Mouse (Mus musculus): ENCODE data around the gene Ubac1. TPM values are rescaled to one million over a fixed set of nuclear protein-coding genes. Genes with fewer than 3 reads are reported as not detected.

The Ubac1 gene
- polyA plus RNA-seq, 1 experiment from 2014 or later, result 155 TPM

GRCm38 (mm10) chr2:25970426-25970825 lies 51.1 kb downstream of the Ubac1 start:
- ATAC-seq (ENCODE audit: low read depth), result no peak
- 83% methylated on average over 2 of the region's 2 CpGs for WGBS
- no peaks in the 10 kb centered on the region for H3K27me3 ChIP-seq (ENCODE audit: control insufficient read depth, insufficient read depth, low read length)

GRCm38 (mm10) chr2:25969319-25969718 lies 52.2 kb downstream of the Ubac1 start:
- Histone ChIP-seq H3K36me3 (ENCODE audit: control insufficient read depth, insufficient read depth, low read length) (peaks cover 19% of the 10 kb centered on the region), H3K4me1 (ENCODE audit: control insufficient read depth, insufficient read depth, low read length) (0 out of 2 replicates have a peak, but pooled peaks cover 3% of the 10 kb centered on the region), H3K27ac (ENCODE audit: low read depth, low read length) (no peak overlapping the region), H3K9ac (replicated peaks; ENCODE audit: low read depth, low read length) (no peak overlapping the region), H3K4me2 (ENCODE audit: low read depth, low read length) (no peak overlapping the region), H3K27me3 (ENCODE audit: control insufficient read depth, insufficient read depth, low read length) (no peaks in the 10 kb centered on the region), H3K4me3 (ENCODE audit: low read depth, low read length) (no peak overlapping the region), H3K9me3 (ENCODE audit: control insufficient read depth, low read length) (no peaks in the 10 kb centered on the region)
- no peak for ATAC-seq (ENCODE audit: low read depth)
- WGBS, result 90% methylated on average over 4 of the region's 4 CpGs

More at GRCm38 (mm10) chr2:25970426-25970825, 51.1 kb downstream of the Ubac1 start:
- peaks cover 8% of the 10 kb centered on the region for H3K36me3 ChIP-seq (ENCODE audit: control insufficient read depth, insufficient read depth, low read length)
- H3K9ac ChIP-seq (replicated peaks; ENCODE audit: low read depth, low read length), result no peak overlapping the region
- no peak overlapping the region for H3K27ac ChIP-seq (ENCODE audit: low read depth, low read length)
- no peak overlapping the region for H3K4me3 ChIP-seq (ENCODE audit: low read depth, low read length)
- no peak overlapping the region for H3K4me2 ChIP-seq (ENCODE audit: low read depth, low read length)
- 0 out of 2 replicates have a peak, but pooled peaks cover 3% of the 10 kb centered on the region for H3K4me1 ChIP-seq (ENCODE audit: control insufficient read depth, insufficient read depth, low read length)
- no peaks in the 10 kb centered on the region for H3K9me3 ChIP-seq (ENCODE audit: control insufficient read depth, low read length)

- no peak for ATAC-seq (ENCODE audit: low read depth)
- 97% methylated on average over 3 of the region's 3 CpGs for WGBS
- H3K36me3 ChIP-seq (ENCODE audit: control insufficient read depth, insufficient read depth, low read length), result peaks cover 32% of the 10 kb centered on the region
Observed at GRCm38 (mm10) chr2:25949291-25949690, 72.3 kb downstream of the Ubac1 start.

More at GRCm38 (mm10) chr2:25949291-25949690, 72.3 kb downstream of the Ubac1 start:
- Histone ChIP-seq H3K4me2 (ENCODE audit: low read depth, low read length) (no peak overlapping the region), H3K27me3 (ENCODE audit: control insufficient read depth, insufficient read depth, low read length) (no peaks in the 10 kb centered on the region), H3K4me1 (ENCODE audit: control insufficient read depth, insufficient read depth, low read length) (no peaks in the 10 kb centered on the region), H3K9me3 (ENCODE audit: control insufficient read depth, low read length) (no peaks in the 10 kb centered on the region), H3K9ac (replicated peaks; ENCODE audit: low read depth, low read length) (no peak overlapping the region), H3K27ac (ENCODE audit: low read depth, low read length) (no peak overlapping the region), H3K4me3 (ENCODE audit: low read depth, low read length) (no peak overlapping the region)

Other genes starting within 250 kb of the Ubac1 start
- not detected in 2 replicates for gene Lcn11, start 244.7 kb downstream of the Ubac1 start, polyA plus RNA-seq (2014; fragmentation: Nextera tagmentation; extraction: Ambion mirVana)
- gene Gm13539, start 239.5 kb downstream of the Ubac1 start, polyA plus RNA-seq (2014; fragmentation: Nextera tagmentation; extraction: Ambion mirVana), result not detected in 2 replicates
- not detected in 2 replicates for gene Glt6d1, start 205.9 kb downstream of the Ubac1 start, polyA plus RNA-seq (2014; fragmentation: Nextera tagmentation; extraction: Ambion mirVana)
- gene Lcn9, start 198.6 kb downstream of the Ubac1 start, polyA plus RNA-seq (2014; fragmentation: Nextera tagmentation; extraction: Ambion mirVana), result not detected in 2 replicates
- gene Sohlh1, start 174.5 kb downstream of the Ubac1 start, polyA plus RNA-seq (2014; fragmentation: Nextera tagmentation; extraction: Ambion mirVana), result not detected in 2 replicates
- gene Kcnt1, start 158.0 kb downstream of the Ubac1 start, polyA plus RNA-seq (2014; fragmentation: Nextera tagmentation; extraction: Ambion mirVana), result 18.9 and 22.9 TPM in 2 replicates
- gene Camsap1, start 38.5 kb downstream of the Ubac1 start, polyA plus RNA-seq (2014; fragmentation: Nextera tagmentation; extraction: Ambion mirVana), result 73.4 and 90.1 TPM in 2 replicates
- 14.5 and 18.3 TPM in 2 replicates for gene Nacc2, start 101.5 kb upstream of the Ubac1 start, polyA plus RNA-seq (2014; fragmentation: Nextera tagmentation; extraction: Ambion mirVana)
- 9.1 and 10.1 TPM in 2 replicates for gene Lhx3, start 186.5 kb upstream of the Ubac1 start, polyA plus RNA-seq (2014; fragmentation: Nextera tagmentation; extraction: Ambion mirVana)
- gene Qsox2, start 215.8 kb upstream of the Ubac1 start, polyA plus RNA-seq (2014; fragmentation: Nextera tagmentation; extraction: Ambion mirVana), result 16.1 and 17.3 TPM in 2 replicates